Mouse (Mus musculus): ENCODE data around the gene Alg11. TPM values are rescaled to one million over a fixed set of nuclear protein-coding genes. Genes with fewer than 3 reads are reported as not detected.
A peak's percentile ranks its signal among the peaks of the same experiment; 100 is the strongest.

Alg11 gene
- 30.9 and 35.8 TPM in 2 replicates for polyA plus RNA-seq (2014; fragmentation: Nextera tagmentation; extraction: Ambion mirVana)

DNA sequence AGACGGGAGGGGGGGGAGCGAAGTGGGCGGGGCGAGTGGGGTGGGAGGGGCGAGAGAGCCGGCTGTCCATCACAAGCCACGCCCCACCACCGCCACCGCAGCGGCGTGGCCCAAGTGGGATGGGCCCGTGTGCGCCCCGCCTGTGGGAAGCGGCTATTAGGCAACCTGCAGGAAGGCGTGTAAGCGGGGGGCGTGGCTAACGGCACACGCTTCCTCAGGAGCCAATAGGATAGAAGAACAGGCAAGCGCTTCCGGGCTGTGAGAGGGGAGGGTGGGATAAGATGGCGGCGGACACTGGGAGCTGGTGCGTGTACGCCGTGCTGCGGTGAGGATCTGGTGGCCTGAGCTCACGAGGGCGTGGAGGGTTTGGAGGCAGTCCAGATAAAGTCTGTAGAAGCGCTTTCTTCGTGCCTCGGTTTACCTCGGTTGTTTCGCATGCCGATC is at the start of gene Alg11:
TSS of gene Alg11 (plus strand) at position 276 of the 444 bp plus-strand sequence.
- no peaks in the 10 kb centered on the region; the same call in 1 of the 2 replicates for H3K4me1 ChIP-seq (replicated peaks; ENCODE audit: control insufficient read depth, insufficient read depth, low read length)
- under 1% methylated on average over 32 of the region's 36 CpGs for WGBS
- H3K4me3 ChIP-seq (ENCODE audit: low read depth, low read length), result peak within 1 kb of the TSS; percentile 61
- H3K4me2 ChIP-seq (ENCODE audit: low read depth, low read length, severe bottlenecking), result peak within 1 kb of the TSS; percentile 84
- 0 out of 2 replicates have a peak within 1 kb of the TSS, but pooled peaks have one; percentile 12 for H3K27ac ChIP-seq (ENCODE audit: low read depth, low read length)
- H3K9me3 ChIP-seq (ENCODE audit: control insufficient read depth, low read length), result no peaks in the 10 kb centered on the region
- peaks cover 6% of the 10 kb centered on the region; the same call in 1 of the 2 replicates for H3K36me3 ChIP-seq (ENCODE audit: control insufficient read depth, insufficient read depth, low read length)
- H3K27me3 ChIP-seq (ENCODE audit: control insufficient read depth, insufficient read depth, low read length), result peaks cover 5% of the 10 kb centered on the region; the same call in 1 of the 2 replicates
- H3K9ac ChIP-seq (ENCODE audit: low read length), result peak within 1 kb of the TSS; percentile 68
- peak; percentile 100 for ATAC-seq (replicated peaks; ENCODE audit: low FRiP score)
- peak; percentile 99 for DNase-seq (ENCODE audit: low spot score)

DNA sequence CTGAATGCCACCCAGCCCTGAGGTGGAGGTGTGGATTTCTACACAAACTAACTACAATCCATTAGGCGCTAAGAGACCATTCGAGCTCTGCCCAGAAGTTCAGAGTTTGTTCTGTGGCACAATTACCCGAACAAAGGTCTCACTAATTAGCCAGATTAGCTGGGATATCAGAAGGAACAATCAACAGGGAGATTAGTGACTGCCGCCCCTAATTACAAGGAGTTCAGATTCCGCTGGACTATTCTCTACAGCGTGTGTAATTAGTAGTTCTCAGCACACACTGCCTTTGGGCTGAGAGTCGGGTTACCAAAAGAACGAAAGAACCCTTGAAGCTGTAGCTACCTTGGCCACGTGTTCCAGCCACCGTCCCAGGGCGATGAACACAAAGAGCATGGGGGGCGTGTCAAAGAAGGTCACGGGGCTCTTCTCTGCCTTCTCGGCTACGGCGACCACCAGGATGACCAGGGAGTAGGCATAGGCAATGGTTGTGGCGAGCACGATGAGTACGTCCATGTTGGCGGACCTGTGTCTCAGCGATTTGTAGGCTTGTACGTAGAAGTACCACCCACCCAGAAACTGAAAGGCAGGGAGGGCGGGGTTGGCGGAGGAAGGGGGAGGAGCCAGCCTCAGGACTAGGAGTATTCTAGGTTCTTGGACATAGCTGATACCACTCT is 47.4 kb upstream of the Alg11 start:
- Histone ChIP-seq H3K36me3 (ENCODE audit: control insufficient read depth, insufficient read depth, low read length) (no peaks in the 10 kb centered on the region), H3K4me1 (replicated peaks; ENCODE audit: control insufficient read depth, insufficient read depth, low read length) (no peaks in the 10 kb centered on the region; the same call in 1 of the 2 replicates), H3K9ac (ENCODE audit: low read length) (no peak overlapping the region), H3K4me3 (ENCODE audit: low read depth, low read length) (no peak overlapping the region), H3K9me3 (ENCODE audit: control insufficient read depth, low read length) (no peaks in the 10 kb centered on the region), H3K27me3 (ENCODE audit: control insufficient read depth, insufficient read depth, low read length) (peaks cover 19% of the 10 kb centered on the region), H3K4me2 (ENCODE audit: low read depth, low read length, severe bottlenecking) (0 out of 2 replicates have a peak overlapping the region, but pooled peaks have one; percentile 11), H3K27ac (ENCODE audit: low read depth, low read length) (no peak overlapping the region)
- ATAC-seq (replicated peaks; ENCODE audit: low FRiP score) (peak; percentile 89), DNase-seq (ENCODE audit: low spot score) (peak; percentile 74)
- WGBS, result 35% methylated on average over 24 of the region's 24 CpGs

DNA sequence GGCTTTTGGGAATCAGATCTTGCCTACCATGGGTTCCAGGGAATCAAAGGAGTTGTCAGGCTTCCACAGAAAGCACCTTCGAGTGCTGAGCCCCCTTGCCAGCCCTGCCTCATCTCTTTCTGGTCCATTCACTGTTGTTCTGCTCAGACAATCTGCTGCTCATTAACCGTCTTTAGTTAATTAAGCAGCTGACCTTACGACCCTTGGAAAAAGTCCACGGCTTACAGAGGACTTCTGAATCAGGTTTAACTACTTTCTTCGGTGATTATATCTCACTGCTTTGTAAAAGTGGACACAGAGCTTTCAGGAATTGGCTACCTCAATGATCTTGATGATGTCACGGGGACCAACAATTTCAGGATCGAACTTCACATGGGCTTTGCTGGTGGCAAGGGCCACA is 42.8 kb upstream of the Alg11 start:
- Histone ChIP-seq H3K4me3 (ENCODE audit: low read depth, low read length) (no peak overlapping the region), H3K9ac (ENCODE audit: low read length) (no peak overlapping the region), H3K27ac (ENCODE audit: low read depth, low read length) (no peak overlapping the region), H3K4me2 (ENCODE audit: low read depth, low read length, severe bottlenecking) (no peak overlapping the region), H3K4me1 (replicated peaks; ENCODE audit: control insufficient read depth, insufficient read depth, low read length) (no peaks in the 10 kb centered on the region; the same call in 1 of the 2 replicates), H3K36me3 (ENCODE audit: control insufficient read depth, insufficient read depth, low read length) (no peaks in the 10 kb centered on the region), H3K9me3 (ENCODE audit: control insufficient read depth, low read length) (no peaks in the 10 kb centered on the region), H3K27me3 (ENCODE audit: control insufficient read depth, insufficient read depth, low read length) (peaks cover 10% of the 10 kb centered on the region)
- ATAC-seq (replicated peaks; ENCODE audit: low FRiP score) (no peak), DNase-seq (ENCODE audit: low spot score) (no peak)
- WGBS, result 25% methylated on average over 7 of the region's 7 CpGs

DNA sequence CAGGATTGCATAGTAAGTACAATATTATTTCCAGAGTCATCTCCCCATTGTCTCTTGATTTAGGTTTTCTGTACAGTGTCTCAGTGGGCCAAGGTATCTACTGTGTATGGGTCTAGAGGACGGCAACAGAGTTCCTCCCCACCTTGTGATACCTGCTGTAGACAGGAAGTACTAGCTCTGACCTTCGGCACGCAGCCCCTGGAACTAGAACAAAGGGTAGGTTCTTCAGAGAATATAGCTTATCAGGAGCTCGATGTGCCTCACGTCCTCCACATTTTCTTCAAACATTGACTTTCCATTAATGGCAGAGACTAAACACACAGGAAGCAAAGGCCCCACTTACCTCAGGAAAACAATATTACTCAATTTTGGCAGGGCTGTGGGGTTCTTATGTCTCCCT is 41.0 kb upstream of the Alg11 start:
- WGBS, result 90% methylated on average over 5 of the region's 5 CpGs
- Histone ChIP-seq H3K9me3 (ENCODE audit: control insufficient read depth, low read length) (no peaks in the 10 kb centered on the region), H3K4me3 (ENCODE audit: low read depth, low read length) (no peak overlapping the region), H3K36me3 (ENCODE audit: control insufficient read depth, insufficient read depth, low read length) (no peaks in the 10 kb centered on the region), H3K27me3 (ENCODE audit: control insufficient read depth, insufficient read depth, low read length) (peaks cover 8% of the 10 kb centered on the region; the same call in 1 of the 2 replicates), H3K27ac (ENCODE audit: low read depth, low read length) (no peak overlapping the region), H3K4me1 (replicated peaks; ENCODE audit: control insufficient read depth, insufficient read depth, low read length) (no peaks in the 10 kb centered on the region), H3K4me2 (ENCODE audit: low read depth, low read length, severe bottlenecking) (no peak overlapping the region), H3K9ac (ENCODE audit: low read length) (no peak overlapping the region)
- no peak for DNase-seq (ENCODE audit: low spot score)
- ATAC-seq (replicated peaks; ENCODE audit: low FRiP score), result no peak

- 53% methylated on average over 7 of the region's 7 CpGs for WGBS
- ATAC-seq (replicated peaks; ENCODE audit: low FRiP score) (no peak), DNase-seq (ENCODE audit: low spot score) (no peak)
- no peaks in the 10 kb centered on the region for H3K36me3 ChIP-seq (ENCODE audit: control insufficient read depth, insufficient read depth, low read length)
- no peaks in the 10 kb centered on the region for H3K9me3 ChIP-seq (ENCODE audit: control insufficient read depth, low read length)
- H3K4me2 ChIP-seq (ENCODE audit: low read depth, low read length, severe bottlenecking), result no peak overlapping the region
- H3K27me3 ChIP-seq (ENCODE audit: control insufficient read depth, insufficient read depth, low read length), result no peaks in the 10 kb centered on the region
- no peak overlapping the region for H3K9ac ChIP-seq (ENCODE audit: low read length)
- H3K4me3 ChIP-seq (ENCODE audit: low read depth, low read length), result no peak overlapping the region
- H3K27ac ChIP-seq (ENCODE audit: low read depth, low read length), result no peak overlapping the region
- no peaks in the 10 kb centered on the region for H3K4me1 ChIP-seq (replicated peaks; ENCODE audit: control insufficient read depth, insufficient read depth, low read length)
These were observed 38.3 kb upstream of the Alg11 start for GRCm38 (mm10) chr8:22022244-22022643.

GRCm38 (mm10) chr8:22025241-22025640 is 35.3 kb upstream of the Alg11 start:
- Histone ChIP-seq H3K4me3 (ENCODE audit: low read depth, low read length) (no peak overlapping the region), H3K4me2 (ENCODE audit: low read depth, low read length, severe bottlenecking) (no peak overlapping the region), H3K27me3 (ENCODE audit: control insufficient read depth, insufficient read depth, low read length) (no peaks in the 10 kb centered on the region), H3K9ac (ENCODE audit: low read length) (no peak overlapping the region), H3K27ac (ENCODE audit: low read depth, low read length) (no peak overlapping the region), H3K36me3 (ENCODE audit: control insufficient read depth, insufficient read depth, low read length) (no peaks in the 10 kb centered on the region), H3K9me3 (ENCODE audit: control insufficient read depth, low read length) (no peaks in the 10 kb centered on the region), H3K4me1 (replicated peaks; ENCODE audit: control insufficient read depth, insufficient read depth, low read length) (no peaks in the 10 kb centered on the region)
- 86% methylated on average over 4 of the region's 4 CpGs for WGBS
- no peak for DNase-seq (ENCODE audit: low spot score)
- no peak for ATAC-seq (replicated peaks; ENCODE audit: low FRiP score)

DNA sequence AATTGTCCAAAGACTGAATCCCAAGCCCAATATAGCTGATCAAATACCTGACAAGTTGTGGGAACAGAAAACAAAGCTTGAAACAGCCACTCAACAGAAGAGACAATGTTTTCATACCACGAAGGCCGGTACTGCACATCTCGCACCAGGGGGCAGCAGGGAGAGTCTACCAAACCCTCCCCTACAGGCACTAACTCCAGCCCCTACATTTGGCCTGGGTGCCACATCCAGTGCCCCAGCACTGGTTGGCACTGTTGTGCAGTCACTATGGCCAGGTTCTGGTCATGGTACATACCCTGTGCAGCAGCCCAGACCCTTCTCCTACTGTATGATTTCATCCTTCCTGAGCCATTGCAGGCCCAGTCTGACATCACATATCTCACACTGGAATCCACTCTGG is 31.5 kb upstream of the Alg11 start:
- Histone ChIP-seq H3K36me3 (ENCODE audit: control insufficient read depth, insufficient read depth, low read length) (no peaks in the 10 kb centered on the region), H3K27ac (ENCODE audit: low read depth, low read length) (no peak overlapping the region), H3K4me1 (replicated peaks; ENCODE audit: control insufficient read depth, insufficient read depth, low read length) (no peaks in the 10 kb centered on the region), H3K4me2 (ENCODE audit: low read depth, low read length, severe bottlenecking) (no peak overlapping the region), H3K4me3 (ENCODE audit: low read depth, low read length) (no peak overlapping the region), H3K9me3 (ENCODE audit: control insufficient read depth, low read length) (no peaks in the 10 kb centered on the region), H3K9ac (ENCODE audit: low read length) (no peak overlapping the region), H3K27me3 (ENCODE audit: control insufficient read depth, insufficient read depth, low read length) (no peaks in the 10 kb centered on the region)
- no peak for DNase-seq (ENCODE audit: low spot score)
- ATAC-seq (replicated peaks; ENCODE audit: low FRiP score), result no peak
- 84% methylated on average over 3 of the region's 3 CpGs for WGBS

DNA sequence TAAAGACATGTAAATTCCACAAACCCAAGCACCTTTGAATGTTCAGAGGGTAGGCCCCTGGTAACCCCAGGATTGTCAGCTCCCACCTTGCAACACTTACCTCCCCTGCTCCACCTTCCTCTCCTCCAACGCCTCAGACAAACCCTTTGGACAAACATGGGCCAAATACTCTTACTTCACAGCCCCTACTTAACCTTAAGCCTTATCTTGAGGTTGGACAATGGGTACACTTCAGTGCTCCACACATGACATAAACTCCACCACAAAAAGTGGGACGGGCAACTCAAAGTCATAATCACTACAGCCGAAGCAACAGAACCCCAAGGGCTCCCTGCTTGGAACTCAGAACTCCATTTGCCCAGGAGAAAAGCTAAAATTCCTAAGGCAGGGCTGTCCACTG is 29.5 kb upstream of the Alg11 start:
- Histone ChIP-seq H3K9ac (ENCODE audit: low read length) (no peak overlapping the region), H3K9me3 (ENCODE audit: control insufficient read depth, low read length) (no peaks in the 10 kb centered on the region), H3K36me3 (ENCODE audit: control insufficient read depth, insufficient read depth, low read length) (no peaks in the 10 kb centered on the region), H3K4me1 (replicated peaks; ENCODE audit: control insufficient read depth, insufficient read depth, low read length) (no peaks in the 10 kb centered on the region), H3K4me3 (ENCODE audit: low read depth, low read length) (no peak overlapping the region), H3K27me3 (ENCODE audit: control insufficient read depth, insufficient read depth, low read length) (no peaks in the 10 kb centered on the region), H3K27ac (ENCODE audit: low read depth, low read length) (no peak overlapping the region), H3K4me2 (ENCODE audit: low read depth, low read length, severe bottlenecking) (no peak overlapping the region)
- DNase-seq (ENCODE audit: low spot score) (no peak), ATAC-seq (replicated peaks; ENCODE audit: low FRiP score) (no peak)
- 91% methylated on average over 3 of the region's 3 CpGs for WGBS

GRCm38 (mm10) chr8:22036137-22036536 is 24.4 kb upstream of the Alg11 start:
- no peak for ATAC-seq (replicated peaks; ENCODE audit: low FRiP score)
- WGBS, result 86% methylated on average over 9 of the region's 9 CpGs

More at GRCm38 (mm10) chr8:22036137-22036536, 24.4 kb upstream of the Alg11 start:
- no peak overlapping the region for H3K9ac ChIP-seq (ENCODE audit: low read length)
- no peaks in the 10 kb centered on the region for H3K27me3 ChIP-seq (ENCODE audit: control insufficient read depth, insufficient read depth, low read length)
- peaks cover 4% of the 10 kb centered on the region; the same call in 1 of the 2 replicates for H3K4me1 ChIP-seq (replicated peaks; ENCODE audit: control insufficient read depth, insufficient read depth, low read length)
- no peak overlapping the region for H3K4me2 ChIP-seq (ENCODE audit: low read depth, low read length, severe bottlenecking)
- H3K27ac ChIP-seq (ENCODE audit: low read depth, low read length), result no peak overlapping the region
- no peak overlapping the region for H3K4me3 ChIP-seq (ENCODE audit: low read depth, low read length)
- no peaks in the 10 kb centered on the region for H3K9me3 ChIP-seq (ENCODE audit: control insufficient read depth, low read length)
- DNase-seq (ENCODE audit: low spot score), result no peak
- H3K36me3 ChIP-seq (ENCODE audit: control insufficient read depth, insufficient read depth, low read length), result no peaks in the 10 kb centered on the region
